Mouse (Mus musculus): ENCODE data around the gene Ccdc3. TPM values are rescaled to one million over a fixed set of nuclear protein-coding genes. Genes with fewer than 3 reads are reported as not detected.

Gene Ccdc3
- polyA plus RNA-seq, 1 experiment from 2014 or later, result 3.4 TPM

DNA sequence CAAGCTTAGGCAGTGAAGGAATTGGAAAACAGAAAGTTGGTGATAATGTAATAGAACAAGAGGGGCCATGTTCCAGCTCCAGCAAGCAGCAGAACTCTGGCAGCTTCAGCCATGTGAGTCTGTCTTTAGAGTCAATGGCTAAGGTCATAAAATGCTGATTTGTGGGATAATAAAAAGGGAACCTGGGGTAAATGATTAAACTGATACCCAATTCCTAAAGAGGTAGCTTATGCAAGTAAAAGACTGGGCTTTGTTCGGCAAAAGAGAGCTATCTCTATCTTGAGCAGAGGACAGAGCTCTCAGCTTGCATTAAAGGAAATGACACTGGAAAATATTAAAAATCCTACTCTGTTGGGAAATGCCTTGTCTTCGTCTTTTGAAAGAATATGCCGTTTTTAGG is 120.7 kb downstream of the Ccdc3 start:
- Histone ChIP-seq H3K27me3 (ENCODE audit: control insufficient read depth, insufficient read depth, low read depth, low read length) (no peaks in the 10 kb centered on the region), H3K9ac (ENCODE audit: low read depth, low read length) (no peak overlapping the region), H3K9me3 (replicated peaks; ENCODE audit: control insufficient read depth, low read length) (no peaks in the 10 kb centered on the region), H3K36me3 (ENCODE audit: control insufficient read depth, insufficient read depth) (no peaks in the 10 kb centered on the region), H3K4me1 (ENCODE audit: control insufficient read depth, low read depth, low read length) (no peaks in the 10 kb centered on the region), H3K4me2 (ENCODE audit: low read depth, low read length) (no peak overlapping the region), H3K4me3 (ENCODE audit: low read depth, low read length) (no peak overlapping the region), H3K27ac (ENCODE audit: low read length) (no peak overlapping the region)
- ATAC-seq (ENCODE audit: low read depth), result no peak
- WGBS (ENCODE audit: insufficient replicate concordance), result 51% methylated on average over 3 of the region's 3 CpGs

DNA sequence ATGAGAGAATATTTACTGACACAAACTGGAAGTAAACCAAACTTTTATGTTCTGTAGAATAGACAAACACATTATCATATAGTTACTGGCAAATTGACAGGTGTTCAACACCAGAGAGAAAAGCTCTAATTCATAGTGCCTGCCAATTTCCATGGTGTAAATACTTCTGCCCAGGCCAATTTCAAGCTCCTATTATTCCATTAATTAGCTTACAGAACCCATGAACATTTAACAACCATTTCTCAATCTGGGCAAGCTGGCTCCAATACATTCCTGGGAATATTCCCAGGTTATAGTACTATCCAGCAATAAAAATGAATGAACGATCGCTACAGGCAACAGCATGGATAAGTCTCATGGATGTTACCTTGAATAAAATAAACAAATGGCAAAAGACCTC is 124.7 kb downstream of the Ccdc3 start:
- ATAC-seq (ENCODE audit: low read depth), result no peak
- no peak overlapping the region for H3K9ac ChIP-seq (ENCODE audit: low read depth, low read length)
- H3K4me2 ChIP-seq (ENCODE audit: low read depth, low read length), result no peak overlapping the region
- H3K4me3 ChIP-seq (ENCODE audit: low read depth, low read length), result no peak overlapping the region
- 66% methylated on average over 2 of the region's 2 CpGs for WGBS (ENCODE audit: insufficient replicate concordance)
- no peaks in the 10 kb centered on the region for H3K27me3 ChIP-seq (ENCODE audit: control insufficient read depth, insufficient read depth, low read depth, low read length)
- H3K27ac ChIP-seq (ENCODE audit: low read length), result no peak overlapping the region
- H3K4me1 ChIP-seq (ENCODE audit: control insufficient read depth, low read depth, low read length), result no peaks in the 10 kb centered on the region
- no peaks in the 10 kb centered on the region for H3K36me3 ChIP-seq (ENCODE audit: control insufficient read depth, insufficient read depth)
- no peaks in the 10 kb centered on the region for H3K9me3 ChIP-seq (replicated peaks; ENCODE audit: control insufficient read depth, low read length)

DNA sequence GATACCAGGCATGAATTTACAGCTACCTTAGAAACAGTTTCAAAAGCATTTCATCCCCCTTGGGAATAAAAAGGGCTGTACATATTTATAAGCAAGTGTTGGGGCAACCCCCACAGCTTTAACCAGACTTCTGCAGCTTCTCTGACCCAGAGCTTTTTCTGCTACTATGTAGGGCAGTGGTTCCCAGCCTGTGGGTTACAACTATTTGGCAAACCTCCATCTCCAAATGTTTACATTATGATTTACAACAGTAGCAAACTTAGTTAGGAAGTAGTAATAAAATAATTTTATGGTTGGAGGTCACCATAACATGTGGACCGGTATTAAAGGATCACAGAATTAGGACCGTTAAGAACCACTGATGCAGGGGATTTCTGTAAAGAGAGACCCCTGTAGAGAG is 130.4 kb downstream of the Ccdc3 start:
- WGBS (ENCODE audit: insufficient replicate concordance), result 73% methylated on average over 2 of the region's 2 CpGs
- ATAC-seq (ENCODE audit: low read depth), result no peak

More for the DNA sequence above, 130.4 kb downstream of the Ccdc3 start:
- H3K27me3 ChIP-seq (ENCODE audit: control insufficient read depth, insufficient read depth, low read depth, low read length), result no peaks in the 10 kb centered on the region
- H3K4me1 ChIP-seq (ENCODE audit: control insufficient read depth, low read depth, low read length), result no peaks in the 10 kb centered on the region
- no peaks in the 10 kb centered on the region for H3K9me3 ChIP-seq (replicated peaks; ENCODE audit: control insufficient read depth, low read length)
- no peak overlapping the region for H3K9ac ChIP-seq (ENCODE audit: low read depth, low read length)
- H3K36me3 ChIP-seq (ENCODE audit: control insufficient read depth, insufficient read depth), result no peaks in the 10 kb centered on the region
- no peak overlapping the region for H3K27ac ChIP-seq (ENCODE audit: low read length)
- H3K4me2 ChIP-seq (ENCODE audit: low read depth, low read length), result no peak overlapping the region
- no peak overlapping the region for H3K4me3 ChIP-seq (ENCODE audit: low read depth, low read length)

Other genes starting within 250 kb of the Ccdc3 start
- gene Phyh, start 218.8 kb upstream of the Ccdc3 start, polyA plus RNA-seq (2015; fragmentation: Nextera tagmentation; extraction: Ambion mirVana), result 126 and 134 TPM in 2 replicates
- gene Ucma, start 161.7 kb upstream of the Ccdc3 start, polyA plus RNA-seq (2015; fragmentation: Nextera tagmentation; extraction: Ambion mirVana), result not detected in 2 replicates
- 29.8 and 30.3 TPM in 2 replicates for gene Mcm10, start 125.0 kb upstream of the Ccdc3 start, polyA plus RNA-seq (2015; fragmentation: Nextera tagmentation; extraction: Ambion mirVana)
- 21.8 and 22.3 TPM in 2 replicates for gene Optn, start 73.7 kb upstream of the Ccdc3 start, polyA plus RNA-seq (2015; fragmentation: Nextera tagmentation; extraction: Ambion mirVana)

All from liver, embryonic 16.5 days (tissue).